Mouse (Mus musculus) C3H10T1/2 (cell line): ENCODE results near the gene Scgb2b12. TPM values are rescaled to one million over a fixed set of nuclear protein-coding genes. Genes with fewer than 3 reads are reported as not detected.

Experiments
- polyA plus RNA-seq, 2 experiments: library from polyadenylated mRNA; unstranded; fragments of >200 nt; fragmentation: generic; extraction: Trizol; gene quantifications; one replicate each; pipeline ENCODE4 v1.2.1; 2012; ENCODE audit warnings: missing spikeins in 2 of 2

Gene Scgb2b12
- polyA plus RNA-seq: not detected

GRCm38 (mm10) chr7:32327145-32327544 lies at the start of gene Scgb2b12:
TSS of gene Scgb2b12 (minus strand) at chr7:32327245.

GRCm38 (mm10) chr7:32333882-32334281 lies 6.8 kb upstream of the Scgb2b12 start, which contains the start of gene Scgb1b12:
TSS of gene Scgb1b12 (plus strand) at chr7:32334182.

Other genes with a start within 250 kb of the Scgb2b12 start
- not detected for gene Scgb1b10, start 226.4 kb downstream of the Scgb2b12 start, polyA plus RNA-seq
- gene Scgb2b11, start 116.1 kb downstream of the Scgb2b12 start, polyA plus RNA-seq: not detected
- not detected for gene Scgb1b11, start 104.4 kb downstream of the Scgb2b12 start, polyA plus RNA-seq
- not detected for gene Scgb1b12, start 6.9 kb upstream of the Scgb2b12 start, polyA plus RNA-seq
- not detected for gene Scgb1b29, start 114.3 kb upstream of the Scgb2b12 start, polyA plus RNA-seq